Mouse (Mus musculus) adrenal gland, postnatal 36 days (tissue): ENCODE results near the gene Sema5a. TPM values are rescaled to one million over a fixed set of nuclear protein-coding genes. Genes with fewer than 3 reads are reported as not detected.

Experiments used
- DNase-seq, 2 experiments: peaks; one replicate each; pipeline ENCODE4 v3.0.0; 2021; ENCODE audit warnings: mixed read lengths in 1 of 2
- total RNA-seq, 2 experiments: library from RNA; stranded (reverse); gene quantifications; 2 replicates each; pipeline ENCODE4 v1.2.3; 2021

Sema5a gene
- total RNA-seq, 2 experiments from 2014 or later, result 16.0 to 23.2 TPM

- no peak for DNase-seq
Observed at GRCm38 (mm10) chr15:32306557-32307243, 62.1 kb downstream of the Sema5a start.

- DNase-seq, result no peak
Observed at GRCm38 (mm10) chr15:32310834-32311233, 66.2 kb downstream of the Sema5a start.

- DNase-seq, result no peak
Observed at GRCm38 (mm10) chr15:32311287-32311686, 66.7 kb downstream of the Sema5a start.

- no peak for DNase-seq
Observed at GRCm38 (mm10) chr15:32317074-32317473, 72.5 kb downstream of the Sema5a start.

- DNase-seq, result no peak
Observed at GRCm38 (mm10) chr15:32320739-32321138, 76.1 kb downstream of the Sema5a start.

DNA sequence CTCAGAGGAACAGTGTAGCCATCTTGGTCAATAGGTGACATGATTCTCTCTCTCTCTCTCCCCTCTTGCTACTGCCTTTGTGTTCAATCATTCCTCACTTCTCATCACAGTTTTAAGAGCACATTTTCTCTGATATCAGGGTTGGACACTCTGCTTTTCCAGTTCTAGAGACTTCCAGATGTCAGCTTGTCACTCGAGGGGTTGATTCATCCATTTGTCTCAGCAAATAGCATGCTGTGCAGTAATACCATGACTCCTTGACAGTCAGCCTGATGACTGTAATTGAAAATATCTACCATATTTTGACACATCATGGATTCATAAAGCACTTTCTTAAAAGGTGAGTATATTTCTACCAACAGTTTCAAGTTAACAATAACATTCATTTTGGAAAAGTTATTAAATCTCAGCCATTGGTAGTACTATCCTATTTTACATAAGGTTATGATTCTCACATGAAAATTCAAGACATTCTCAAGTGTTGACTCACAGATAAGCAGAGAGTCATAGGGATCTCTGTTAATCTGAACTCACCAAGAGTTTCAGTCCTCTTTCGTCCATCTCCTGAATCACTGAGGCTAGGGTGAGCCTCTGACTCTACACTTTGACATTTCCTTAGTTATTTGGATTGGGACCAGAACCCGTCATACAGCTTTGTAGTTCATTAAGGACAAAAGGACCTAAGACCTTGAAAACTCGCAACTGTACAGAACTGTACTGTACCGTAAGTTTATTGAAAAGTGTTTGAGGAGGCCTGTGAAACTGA is 78.0 kb downstream of the Sema5a start:
- DNase-seq, result no peak

GRCm38 (mm10) chr15:32323224-32323623 is 78.6 kb downstream of the Sema5a start:
- no peak for DNase-seq

GRCm38 (mm10) chr15:32324105-32324504 is 79.5 kb downstream of the Sema5a start:
- DNase-seq, result no peak

DNA sequence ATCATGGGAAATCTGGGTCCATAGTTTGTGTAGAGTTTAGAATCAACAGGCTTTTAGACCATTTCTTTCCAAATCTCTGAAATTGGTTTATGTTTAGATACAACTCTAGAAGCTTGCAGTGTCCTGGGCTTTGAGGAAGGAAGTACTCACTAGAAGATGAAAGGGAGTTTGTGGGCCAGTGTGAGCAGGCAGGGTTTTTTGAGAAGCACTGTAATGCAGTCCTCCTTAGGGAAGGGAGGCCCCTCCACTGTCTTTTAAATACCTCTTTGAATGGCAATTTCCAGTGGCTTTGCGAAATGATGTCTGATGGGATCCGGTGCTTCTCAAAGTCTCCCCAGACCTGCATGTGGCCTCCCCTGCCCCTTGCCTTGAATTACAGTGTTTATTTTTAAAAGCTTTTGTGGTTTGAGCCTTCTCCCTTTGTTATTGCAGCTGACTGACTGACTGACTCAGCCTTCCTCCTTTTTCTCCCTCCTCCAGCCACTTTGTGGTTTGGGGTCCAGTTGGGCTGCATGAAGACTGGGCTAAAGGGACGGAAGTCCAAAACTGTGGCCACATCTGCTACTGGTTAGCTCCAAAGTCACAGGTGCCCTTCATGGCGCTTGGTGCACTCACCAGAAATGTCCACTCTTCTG is 83.9 kb downstream of the Sema5a start:
- no peak for DNase-seq

DNA sequence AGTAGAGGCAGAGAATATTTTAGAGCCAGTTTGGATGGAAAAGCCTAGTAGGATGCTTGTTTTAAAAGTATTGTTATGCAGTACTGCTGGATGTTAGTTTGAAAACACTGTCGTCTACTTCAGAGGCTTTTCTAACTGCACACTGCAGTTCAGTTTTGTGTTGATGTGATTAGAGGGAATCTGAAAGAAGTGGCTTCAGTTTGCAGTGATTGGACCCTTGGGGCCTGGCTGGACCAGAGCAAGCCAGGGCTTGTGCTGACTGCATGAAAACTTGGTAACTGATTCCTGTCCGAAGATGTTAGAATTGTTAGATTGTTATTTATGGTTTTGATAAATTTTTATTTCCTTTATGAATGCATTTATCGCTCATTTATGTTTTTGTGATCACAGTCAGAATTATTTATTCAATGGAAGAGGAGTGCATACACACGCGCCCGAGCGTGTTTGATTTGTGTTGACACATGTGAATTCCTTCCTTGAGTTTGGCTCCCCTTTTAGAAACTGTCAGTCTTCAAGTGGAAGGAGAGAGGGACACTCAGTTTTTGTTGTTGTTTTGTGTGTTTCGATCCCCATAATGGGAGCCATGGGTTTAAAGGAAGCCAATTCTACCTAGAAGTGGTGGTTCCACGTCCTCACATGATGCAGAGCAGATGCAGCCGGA is 85.2 kb downstream of the Sema5a start:
- DNase-seq, result no peak

DNA sequence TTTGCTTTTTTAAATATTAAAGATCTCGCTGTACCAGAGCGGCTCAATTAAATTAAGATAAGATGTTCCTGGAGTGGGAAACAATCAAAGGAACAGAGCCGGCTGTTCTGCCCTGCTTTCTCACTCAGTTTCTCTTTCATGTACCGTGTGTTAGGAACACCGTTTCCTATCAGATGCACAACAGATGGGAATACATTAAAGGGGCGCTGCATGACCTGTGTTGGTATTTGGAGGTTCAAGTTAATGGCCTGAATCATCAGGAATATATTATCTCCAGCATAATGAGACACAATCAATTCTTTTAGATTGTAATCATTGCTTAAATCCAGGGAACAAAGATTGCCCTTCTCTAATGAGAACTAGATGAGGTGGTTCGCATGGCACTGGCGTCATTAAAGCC is 85.8 kb downstream of the Sema5a start:
- DNase-seq, result no peak

DNA sequence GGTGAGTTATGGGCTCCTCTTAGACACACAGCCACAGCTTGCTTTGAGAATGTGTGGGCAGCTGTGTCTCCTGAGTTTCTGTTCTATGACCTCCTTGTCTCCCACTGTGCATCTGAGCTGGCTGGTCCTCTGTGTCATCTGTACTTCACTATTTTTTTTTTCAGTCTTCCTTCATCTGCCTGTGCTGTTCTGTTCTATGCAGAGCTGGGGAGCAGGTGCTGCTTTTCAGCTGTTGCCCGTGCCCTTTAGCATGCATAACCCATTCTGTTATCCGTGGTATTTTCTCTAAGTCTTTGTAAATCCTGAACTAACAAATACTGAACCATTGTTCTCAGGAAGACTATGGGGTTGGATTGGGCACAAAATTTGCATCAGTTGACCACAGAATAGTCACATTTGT is 86.4 kb downstream of the Sema5a start:
- no peak for DNase-seq

GRCm38 (mm10) chr15:32333456-32333855 is 88.8 kb downstream of the Sema5a start:
- peak in 1 of 2 experiments; percentile 8 for DNase-seq

DNA sequence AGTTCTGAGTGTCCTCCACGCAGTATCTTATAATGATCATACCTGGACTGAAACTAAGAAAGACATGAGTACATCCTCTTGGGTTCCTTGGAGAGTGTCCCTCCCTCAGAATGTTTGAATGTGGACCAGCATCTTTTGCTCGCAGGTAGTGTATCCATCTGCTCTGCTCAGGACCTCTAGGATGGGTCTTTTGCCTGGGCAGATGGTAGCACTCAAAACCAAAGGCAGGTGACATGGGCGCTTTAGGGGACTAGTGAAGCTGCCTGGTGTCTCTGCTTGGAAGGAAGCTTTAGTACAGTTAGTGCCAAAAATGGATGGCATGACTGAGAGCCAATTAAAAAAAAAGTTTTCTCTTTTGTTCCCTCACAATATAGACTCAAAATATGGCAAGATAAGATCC is 93.2 kb downstream of the Sema5a start:
- no peak for DNase-seq

- DNase-seq, result no peak
Observed at GRCm38 (mm10) chr15:32338721-32339290, 94.2 kb downstream of the Sema5a start.

GRCm38 (mm10) chr15:32339426-32339825 is 94.8 kb downstream of the Sema5a start:
- no peak for DNase-seq

- DNase-seq, result no peak
Observed at GRCm38 (mm10) chr15:32341423-32341822, 96.8 kb downstream of the Sema5a start.

DNA sequence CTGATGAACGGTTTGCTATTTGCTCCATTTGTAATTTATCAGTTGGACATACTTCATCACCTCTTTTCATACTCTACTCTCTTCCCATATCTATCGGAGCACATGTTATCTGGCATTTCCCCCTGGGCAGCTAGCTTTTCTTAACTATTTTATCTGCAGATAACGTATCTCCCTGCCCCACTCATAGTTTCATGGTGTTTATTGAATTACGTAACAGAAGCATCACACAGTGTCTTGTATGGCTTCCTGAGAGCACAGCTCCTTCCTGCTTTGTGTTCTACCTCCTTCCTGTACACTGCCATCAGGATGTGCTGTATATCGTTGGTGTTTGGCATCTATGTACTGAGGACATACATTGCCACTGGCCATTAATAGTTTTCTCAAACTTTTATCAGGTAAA is 98.9 kb downstream of the Sema5a start:
- DNase-seq, result no peak

- no peak for DNase-seq
Observed at GRCm38 (mm10) chr15:32347315-32347714, 102.7 kb downstream of the Sema5a start.

DNA sequence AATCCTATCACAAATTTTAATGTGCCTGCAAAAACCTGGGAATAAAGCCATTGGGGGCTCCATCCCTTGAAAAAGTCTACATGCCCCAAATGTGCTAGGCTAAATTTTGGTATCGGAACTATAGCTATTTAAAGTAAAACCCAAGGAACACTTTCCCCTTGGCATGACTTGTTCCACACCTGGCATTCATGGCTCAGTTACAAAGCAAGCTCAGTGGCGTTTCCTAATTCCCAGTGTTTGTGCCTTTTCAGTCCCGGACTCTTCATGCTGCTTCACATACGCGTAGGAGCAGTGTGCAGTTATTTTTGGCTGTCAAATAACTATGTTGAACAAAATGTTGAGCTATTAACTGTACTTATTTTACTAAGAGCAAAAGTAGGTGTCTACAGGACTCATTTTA is 104.7 kb downstream of the Sema5a start:
- DNase-seq, result no peak

- no peak for DNase-seq
Observed at GRCm38 (mm10) chr15:32352995-32353394, 108.4 kb downstream of the Sema5a start.

DNA sequence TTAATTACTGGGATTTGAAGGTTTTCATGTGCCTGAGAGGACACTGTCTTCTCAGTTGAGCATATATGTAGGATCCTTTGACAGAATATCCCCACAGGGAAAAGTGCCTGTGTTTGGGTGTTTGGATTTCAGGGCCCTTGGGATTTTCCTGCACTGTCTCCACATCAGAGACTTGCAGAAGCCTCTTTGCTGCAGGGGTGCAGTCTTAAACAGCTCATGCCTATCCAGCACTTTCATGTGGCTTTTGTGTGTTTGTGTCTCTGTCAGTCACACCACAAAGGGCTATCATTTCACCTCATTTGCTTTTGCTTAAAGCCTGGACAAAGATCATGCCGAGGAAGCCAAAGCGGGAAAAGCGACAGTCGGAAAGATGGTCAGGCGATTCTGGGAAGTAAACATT is 108.9 kb downstream of the Sema5a start:
- DNase-seq, result no peak
